Mouse (Mus musculus) thymus, adult 2 months (tissue): ENCODE measurements around the gene Ambra1. TPM values are rescaled to one million over a fixed set of nuclear protein-coding genes. Genes with fewer than 3 reads are reported as not detected.

Experiments used
- DNase-seq: peaks from one replicate; pipeline ENCODE4 v3.0.0; 2021
- H3K27ac ChIP-seq: fragments of 200-500 bp; 2 replicates; pipeline ENCODE4 v1.5.1; 2012; ENCODE audit warnings: low read length, control low read depth; ENCODE audit not compliant: control insufficient read depth, insufficient read depth
- H3K27me3 ChIP-seq: fragments of 200-500 bp; 2 replicates; pipeline ENCODE4 v1.6.1; 2012; ENCODE audit warnings: mild to moderate bottlenecking, low read length, moderate library complexity, mixed read lengths; ENCODE audit not compliant: control insufficient read depth, insufficient read depth
- H3K36me3 ChIP-seq: fragments of 200-500 bp; 2 replicates; pipeline ENCODE4 v1.6.1; 2012; ENCODE audit warnings: mild to moderate bottlenecking, low read length, moderate library complexity; ENCODE audit not compliant: control insufficient read depth, insufficient read depth
- H3K4me1 ChIP-seq: fragments of 200-500 bp; replicated peaks from 2 replicates; pipeline ENCODE4 v1.6.1; 2012; ENCODE audit warnings: low read length; ENCODE audit not compliant: control insufficient read depth, insufficient read depth
- H3K4me3 ChIP-seq: fragments of 200-500 bp; 2 replicates; pipeline ENCODE4 v1.5.1; 2012; ENCODE audit warnings: mild to moderate bottlenecking, low read length, control low read depth, moderate library complexity; ENCODE audit not compliant: control insufficient read depth, insufficient read depth
- CTCF ChIP-seq: fragments of 200-500 bp; IDR thresholded peaks from 2 replicates; pipeline ENCODE4 v1.5.1; 2012; ENCODE audit warnings: mild to moderate bottlenecking, control low read depth, low read length, moderate library complexity, borderline replicate concordance; ENCODE audit not compliant: control insufficient read depth, poor library complexity, insufficient read depth; ENCODE audit errors: extremely low read depth
- POLR2A ChIP-seq: fragments of 200-500 bp; IDR thresholded peaks from 2 replicates; pipeline ENCODE4 v1.6.1; 2012; ENCODE audit warnings: mild to moderate bottlenecking, low read length, control low read depth, moderate library complexity; ENCODE audit not compliant: control insufficient read depth, poor library complexity, insufficient read depth; ENCODE audit errors: extremely low read depth
- WGBS: fragments of 180-500 bp; shearing (Covaris S2); methylation state at CpG from one replicate; pipeline ENCODE4 v1.1.7; 2018; 5-methylcytosine and 5-hydroxymethylcytosine counted together
- polyA plus RNA-seq: library from polyadenylated mRNA; depleted of rRNA; stranded (reverse); fragments of >200 nt; gene quantifications from 2 replicates; pipeline ENCODE4 v1.2.3, GENCODE M21; 2012

Ambra1 gene
- polyA plus RNA-seq, 1 experiment, result 35.0 TPM

GRCm38 (mm10) chr2:91876806-91877140 is 146.8 kb downstream of the Ambra1 start:
- Histone ChIP-seq H3K4me3 (no peak overlapping the region), H3K27ac (no peak overlapping the region), H3K4me1 (peaks cover 4% of the 10 kb centered on the region; the same call in 1 of the 2 replicates), H3K27me3 (no peaks in the 10 kb centered on the region), H3K36me3 (no peaks in the 10 kb centered on the region)
- DNase-seq, result no peak
- 3% methylated on average over 2 of the region's 2 CpGs for WGBS
- TF ChIP-seq CTCF, result no peak
- TF ChIP-seq POLR2A, result no peak

GRCm38 (mm10) chr2:91878387-91879180 is 148.7 kb downstream of the Ambra1 start:
- Histone ChIP-seq H3K4me3 (no peak overlapping the region), H3K4me1 (peaks cover 4% of the 10 kb centered on the region; the same call in 1 of the 2 replicates), H3K36me3 (no peaks in the 10 kb centered on the region), H3K27ac (no peak overlapping the region), H3K27me3 (no peaks in the 10 kb centered on the region)
- no peak for DNase-seq
- TF ChIP-seq CTCF, result no peak
- no peak for TF ChIP-seq POLR2A
- 88% methylated on average over 7 of the region's 7 CpGs for WGBS

- TF ChIP-seq CTCF (no peak), POLR2A (no peak)
- H3K4me3 ChIP-seq, result no peak overlapping the region
- no peaks in the 10 kb centered on the region for H3K4me1 ChIP-seq
- WGBS, result 97% methylated on average over 4 of the region's 4 CpGs
- H3K27me3 ChIP-seq, result no peaks in the 10 kb centered on the region
- DNase-seq, result no peak
- no peak overlapping the region for H3K27ac ChIP-seq
- peaks cover 15% of the 10 kb centered on the region for H3K36me3 ChIP-seq
These were observed 154.0 kb downstream of the Ambra1 start for GRCm38 (mm10) chr2:91883961-91884360.

DNA sequence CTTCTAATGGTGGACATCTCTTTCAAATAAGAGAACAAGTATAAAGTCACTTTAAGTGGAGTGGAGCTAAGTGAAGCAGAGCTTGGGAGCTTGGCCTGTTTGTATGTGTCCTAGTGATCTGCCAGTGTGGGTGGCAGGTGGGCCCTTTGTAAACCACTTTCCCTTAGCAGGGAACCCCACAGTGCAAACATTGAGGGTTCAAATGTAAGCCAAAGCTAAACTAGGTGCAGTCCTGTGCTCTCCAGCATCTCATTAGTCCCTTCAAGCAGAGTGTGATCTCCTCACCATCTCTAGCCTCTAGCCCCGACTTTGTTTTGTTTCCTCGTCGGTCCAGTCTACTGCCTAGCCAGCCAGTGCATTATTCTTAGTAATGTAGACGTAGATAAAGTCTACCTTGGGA is 154.7 kb downstream of the Ambra1 start:
- DNase-seq, result no peak

DNA sequence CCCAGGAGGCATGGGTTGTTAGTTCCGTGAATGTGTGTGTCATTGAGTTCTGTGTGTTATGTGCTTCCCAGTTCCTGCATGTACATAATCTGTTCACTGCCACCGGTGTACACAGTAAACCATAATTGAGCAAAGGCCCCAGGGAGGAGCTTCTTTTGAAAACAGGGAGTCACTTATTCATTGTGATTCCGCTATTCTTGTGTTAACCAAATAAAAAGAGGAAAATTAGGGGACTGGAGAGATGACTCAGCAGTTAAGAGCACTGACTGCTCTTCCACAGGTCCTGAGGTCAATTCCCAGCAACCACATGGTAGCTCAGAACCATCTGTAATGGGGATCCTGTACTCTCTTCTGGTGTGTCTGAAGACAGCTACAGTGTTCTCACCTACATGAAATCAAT is 164.8 kb downstream of the Ambra1 start:
- 0 out of 2 replicates have a peak, but pooled peaks cover 11% of the 10 kb centered on the region for H3K36me3 ChIP-seq
- TF ChIP-seq CTCF, result no peak
- no peak for TF ChIP-seq POLR2A
- no peak for DNase-seq
- no peak overlapping the region for H3K4me3 ChIP-seq
- H3K27ac ChIP-seq, result no peak overlapping the region
- H3K27me3 ChIP-seq, result no peaks in the 10 kb centered on the region
- no peaks in the 10 kb centered on the region for H3K4me1 ChIP-seq
- 95% methylated on average over 3 of the region's 3 CpGs for WGBS

More for the DNA sequence above, 154.7 kb downstream of the Ambra1 start:
- no peak for TF ChIP-seq POLR2A
- no peaks in the 10 kb centered on the region for H3K27me3 ChIP-seq
- H3K4me1 ChIP-seq, result no peaks in the 10 kb centered on the region
- H3K36me3 ChIP-seq, result peaks cover 15% of the 10 kb centered on the region
- H3K27ac ChIP-seq, result no peak overlapping the region
- H3K4me3 ChIP-seq, result no peak overlapping the region
- 91% methylated on average over 4 of the region's 4 CpGs for WGBS

- H3K36me3 ChIP-seq, result peaks cover 11% of the 10 kb centered on the region; the same call in 1 of the 2 replicates
- no peak overlapping the region for H3K4me3 ChIP-seq
- 97% methylated on average over 3 of the region's 3 CpGs for WGBS
- no peak for DNase-seq
- no peak overlapping the region for H3K27ac ChIP-seq
- no peaks in the 10 kb centered on the region for H3K27me3 ChIP-seq
- TF ChIP-seq POLR2A, result no peak
- TF ChIP-seq CTCF, result no peak
- H3K4me1 ChIP-seq, result no peaks in the 10 kb centered on the region
These were observed 165.5 kb downstream of the Ambra1 start for GRCm38 (mm10) chr2:91895401-91895800.
